Mouse (Mus musculus) thymus, postnatal 25 days (tissue): Measurements from ENCODE around the gene Tesk2.
A peak's percentile ranks its signal among the peaks of the same experiment; 100 is the strongest.
"Not testable (repeated sequence)": the region's sequence is repeated elsewhere in the genome, so short reads cannot be mapped to it uniquely, and the experiment has no call there.

Source experiments
- DNase-seq: peaks from one replicate; pipeline ENCODE4 v3.0.0; 2022

Gene Tesk2

DNA sequence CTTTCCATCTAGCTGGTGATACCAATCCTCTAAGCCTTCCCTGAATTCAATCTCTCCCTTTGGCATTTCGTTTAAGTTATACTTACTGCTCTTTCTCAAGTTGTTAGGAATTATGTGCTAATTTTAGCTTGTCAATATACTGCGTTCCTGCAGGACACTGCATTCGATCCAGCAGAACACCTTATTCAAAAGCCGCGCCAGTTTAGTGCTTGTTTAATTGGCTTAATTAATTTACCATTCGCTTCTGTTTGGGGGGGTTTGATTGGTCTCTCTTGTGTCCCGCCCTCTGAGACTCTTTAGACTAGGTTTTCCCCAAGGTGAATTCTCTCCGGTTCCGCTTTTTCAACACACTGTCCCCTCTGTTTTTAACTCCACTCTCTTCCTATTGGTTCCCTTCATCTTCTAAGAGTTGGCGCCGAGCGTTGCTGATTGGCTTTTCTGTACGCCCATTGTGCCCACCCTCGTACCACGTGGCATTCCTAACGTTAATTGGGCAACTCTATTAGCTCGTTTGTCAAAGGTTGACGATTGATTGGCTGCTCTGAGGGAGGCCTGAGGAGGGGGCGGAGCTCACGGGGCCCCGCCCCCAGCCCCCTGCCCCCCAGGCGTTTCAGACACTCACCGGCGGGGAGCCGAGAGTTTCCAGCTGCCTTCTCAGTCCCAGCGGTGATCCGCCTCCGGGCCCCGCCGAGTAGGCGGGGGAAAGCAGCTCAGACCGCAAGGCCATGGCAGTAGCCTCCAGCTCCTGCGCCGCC lies at the start of gene Tesk2:
Gene Tesk2 (plus strand): TSS at position 606 of the 755 bp plus-strand sequence.
- peak; percentile 88 for DNase-seq

DNA sequence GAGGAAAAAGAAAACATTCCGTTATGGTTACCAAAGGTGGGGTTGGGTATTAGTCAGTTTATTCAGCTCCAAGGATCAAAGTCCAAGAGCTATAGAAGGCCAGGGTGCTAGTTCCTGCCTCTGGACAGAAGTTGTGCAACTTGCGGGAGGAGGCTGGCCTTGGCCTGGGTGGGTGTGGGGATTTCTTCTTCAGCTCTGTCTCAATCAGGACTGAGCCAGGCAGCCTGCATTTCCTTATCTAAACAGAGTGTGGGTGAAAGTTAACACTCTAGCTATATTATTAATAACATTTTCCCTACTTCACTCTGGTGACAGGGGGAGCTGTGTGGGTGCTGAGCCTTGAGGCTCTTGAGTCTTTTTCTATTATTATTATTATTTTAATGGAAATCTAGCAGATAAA lies 48.0 kb upstream of the Tesk2 start:
- DNase-seq = no peak

DNA sequence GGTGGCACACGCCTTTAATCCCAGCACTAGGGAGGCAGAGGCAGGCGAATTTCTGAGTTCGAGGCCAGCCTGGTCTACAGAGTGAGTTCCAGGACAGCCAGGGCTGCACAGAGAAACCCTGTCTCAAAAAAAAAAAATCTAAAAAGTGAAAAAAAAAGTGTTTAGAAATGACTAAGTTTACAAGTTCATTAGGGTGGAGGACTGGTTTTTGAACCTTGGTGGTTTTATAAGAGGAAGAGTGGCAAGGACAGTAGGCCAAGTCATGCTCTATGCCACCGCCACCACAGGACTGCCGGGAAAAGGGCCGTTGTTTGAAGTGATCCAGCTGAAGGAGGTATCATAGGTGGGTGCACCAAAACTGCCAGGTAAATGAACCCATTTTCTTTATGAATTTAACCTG lies 46.0 kb upstream of the Tesk2 start:
- not testable (repeated sequence) for DNase-seq

DNA sequence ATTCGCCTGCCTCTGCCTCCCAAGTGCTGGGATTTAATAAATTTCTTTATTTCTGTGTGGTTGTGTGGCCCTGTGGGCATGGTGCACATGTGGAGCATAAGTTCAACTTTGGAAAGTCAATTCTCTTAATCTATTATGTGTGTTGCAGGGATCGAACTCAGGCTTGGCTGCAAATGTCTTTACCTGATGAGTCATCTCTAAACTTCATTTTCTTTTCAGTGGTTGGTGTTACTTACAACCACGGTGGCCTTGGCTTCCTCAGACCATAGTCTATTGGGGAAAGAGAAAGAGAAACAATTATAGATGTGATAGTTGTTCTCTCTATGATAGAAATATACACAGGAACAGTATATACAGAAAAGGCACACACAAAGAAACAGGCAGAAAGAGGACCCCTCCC lies 44.7 kb upstream of the Tesk2 start:
- no peak for DNase-seq

DNA sequence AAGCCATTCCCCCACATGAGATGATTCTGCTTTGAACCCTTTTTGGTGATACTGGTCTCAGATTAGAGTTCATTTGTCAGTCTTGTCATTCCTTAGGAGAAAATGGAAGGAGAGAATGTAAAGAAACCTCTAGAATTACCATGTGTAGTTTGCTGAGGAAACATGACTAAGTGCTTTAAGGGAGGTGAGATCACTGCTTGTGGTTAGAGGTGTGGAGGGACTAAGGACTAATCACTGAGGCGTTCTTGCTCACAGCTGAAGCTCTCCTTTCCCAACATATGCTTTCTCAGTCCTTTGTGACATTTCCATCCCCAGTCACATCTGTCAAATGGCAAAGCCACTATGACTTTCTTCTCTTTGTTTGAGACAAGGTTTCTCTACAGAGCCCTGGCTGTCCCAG lies 42.9 kb upstream of the Tesk2 start:
- no peak for DNase-seq

DNA sequence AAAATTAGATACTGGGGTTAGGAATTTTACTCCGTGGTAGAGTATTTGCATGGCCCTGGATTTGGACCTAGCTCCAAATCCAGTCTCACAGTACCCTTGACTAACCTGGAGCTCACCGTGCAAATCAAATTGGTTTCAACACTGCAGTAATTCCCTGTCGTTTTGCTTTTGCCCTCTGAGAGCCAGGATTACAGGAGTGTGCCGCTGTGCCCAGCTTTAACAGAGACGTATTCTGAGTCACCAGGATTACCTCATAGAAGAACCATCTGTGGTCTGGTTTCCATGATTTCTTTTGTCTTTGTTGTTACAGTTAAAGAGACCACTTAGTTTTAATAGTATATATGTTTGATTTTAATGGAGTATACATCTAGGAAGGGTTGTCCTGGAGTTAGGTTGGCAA lies 41.6 kb upstream of the Tesk2 start:
- DNase-seq = no peak

DNA sequence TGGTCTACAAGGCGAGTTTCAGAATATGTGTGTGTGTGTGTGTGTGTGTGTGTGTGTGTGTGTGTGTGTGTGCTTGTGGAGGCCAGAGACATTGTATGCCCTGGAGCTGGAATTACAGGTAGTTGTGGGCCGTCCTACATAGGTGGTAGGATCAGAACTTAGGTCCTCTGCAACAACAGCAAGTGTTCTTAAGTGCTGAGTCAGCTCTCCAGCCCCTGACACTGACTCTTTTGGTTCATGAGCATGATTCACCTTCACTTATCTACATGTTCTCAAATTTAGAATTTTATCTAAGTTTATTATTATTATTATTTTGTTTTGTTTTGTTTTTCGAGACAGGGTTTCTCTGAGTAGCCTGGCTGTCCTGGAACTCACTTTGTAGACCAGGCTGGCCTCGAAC lies 40.2 kb upstream of the Tesk2 start:
- not testable (repeated sequence) for DNase-seq

DNA sequence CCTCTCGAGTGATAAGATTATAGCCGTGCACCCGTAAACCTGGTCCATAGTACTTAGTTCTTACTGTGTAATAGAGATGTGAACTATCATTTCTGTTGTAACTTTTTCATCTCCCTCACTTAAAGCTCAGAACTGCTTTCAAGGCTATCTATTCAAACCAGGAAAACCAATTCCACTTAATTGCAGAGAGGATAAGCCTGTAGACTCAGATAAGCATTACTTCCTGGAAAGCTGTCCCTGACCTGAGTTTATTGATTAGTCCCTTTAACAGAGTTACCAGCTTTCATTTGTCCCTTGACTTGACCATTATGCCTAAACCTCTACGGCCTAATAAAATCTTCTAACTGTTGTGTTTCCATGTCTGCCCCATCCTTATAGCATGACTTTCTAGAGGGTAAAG lies 36.8 kb upstream of the Tesk2 start:
- no peak for DNase-seq

DNA sequence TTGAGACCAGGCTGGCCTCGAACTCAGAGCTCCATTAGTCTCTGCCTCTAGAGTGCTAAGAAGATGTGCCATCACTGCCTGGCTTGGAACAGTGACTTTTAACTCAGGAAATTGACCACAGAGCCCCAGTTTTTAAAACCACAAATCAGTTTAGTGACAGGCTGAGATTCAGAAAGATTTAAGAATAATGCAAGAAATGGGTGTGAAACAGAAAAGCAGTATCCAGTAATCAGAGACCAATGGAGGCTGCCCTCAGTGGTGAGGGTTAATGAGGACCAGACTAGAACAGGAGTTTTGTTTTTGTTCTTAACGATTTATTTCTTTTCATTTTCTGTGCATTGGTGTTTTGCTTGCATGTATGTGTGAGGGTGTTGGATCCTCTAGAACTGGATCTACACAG lies 36.1 kb upstream of the Tesk2 start:
- no peak for DNase-seq

DNA sequence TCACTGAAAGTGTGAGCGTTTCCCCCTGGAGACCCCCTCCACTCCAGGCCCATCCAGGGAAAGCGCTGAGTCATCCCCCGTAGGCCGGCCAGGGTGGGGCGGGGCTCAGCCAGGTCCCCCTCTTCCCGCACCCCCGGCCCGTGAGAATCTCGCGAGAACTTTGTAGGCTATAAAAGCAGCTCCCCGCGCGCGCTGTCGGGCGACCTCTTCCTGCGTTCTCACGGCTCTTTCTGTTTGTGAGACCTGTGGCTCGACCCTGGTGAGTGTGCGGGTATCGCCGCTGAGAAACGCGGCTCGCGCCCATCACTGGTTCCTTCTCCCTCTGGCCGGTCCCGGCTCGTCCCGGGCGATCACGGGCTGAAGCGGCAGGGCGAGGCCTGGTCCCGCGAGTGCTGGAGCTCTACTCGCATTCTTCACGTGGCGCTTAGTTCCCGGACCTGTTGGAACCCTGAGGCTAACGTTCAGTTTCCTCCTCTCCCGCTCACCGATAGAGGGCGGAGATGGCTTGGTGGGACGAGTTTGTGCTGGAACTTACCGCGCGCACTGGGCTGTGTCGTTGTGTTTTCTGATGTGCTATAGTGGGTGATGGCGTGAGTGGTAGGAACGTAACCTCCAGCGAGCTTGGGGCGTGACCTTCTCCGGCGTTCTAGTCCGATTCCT lies 35.2 kb upstream of the Tesk2 start, which contains the start of gene Prdx1:
Gene Prdx1 (plus strand): TSS at position 143 of the 660 bp plus-strand sequence.
- peak; percentile 98 for DNase-seq

DNA sequence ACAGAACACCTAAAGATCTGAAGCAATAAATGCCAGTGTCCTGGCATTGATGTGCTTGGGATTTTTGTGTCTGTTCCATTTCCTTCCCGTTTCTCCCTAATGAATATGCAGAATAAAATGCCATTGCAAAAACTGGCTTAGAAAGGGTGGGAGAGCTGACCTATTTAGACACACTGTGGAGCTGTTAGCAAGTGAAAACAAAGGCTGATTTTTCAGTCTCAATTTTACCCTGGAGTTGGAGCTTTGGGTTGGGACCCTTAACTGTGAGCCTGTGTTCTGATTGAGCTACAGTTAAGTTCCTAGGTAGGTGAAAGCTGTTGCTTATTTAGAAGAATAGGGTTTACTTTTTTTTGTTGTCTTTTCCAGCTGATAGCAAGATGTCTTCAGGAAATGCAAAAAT lies 33.7 kb upstream of the Tesk2 start:
- no peak for DNase-seq

DNA sequence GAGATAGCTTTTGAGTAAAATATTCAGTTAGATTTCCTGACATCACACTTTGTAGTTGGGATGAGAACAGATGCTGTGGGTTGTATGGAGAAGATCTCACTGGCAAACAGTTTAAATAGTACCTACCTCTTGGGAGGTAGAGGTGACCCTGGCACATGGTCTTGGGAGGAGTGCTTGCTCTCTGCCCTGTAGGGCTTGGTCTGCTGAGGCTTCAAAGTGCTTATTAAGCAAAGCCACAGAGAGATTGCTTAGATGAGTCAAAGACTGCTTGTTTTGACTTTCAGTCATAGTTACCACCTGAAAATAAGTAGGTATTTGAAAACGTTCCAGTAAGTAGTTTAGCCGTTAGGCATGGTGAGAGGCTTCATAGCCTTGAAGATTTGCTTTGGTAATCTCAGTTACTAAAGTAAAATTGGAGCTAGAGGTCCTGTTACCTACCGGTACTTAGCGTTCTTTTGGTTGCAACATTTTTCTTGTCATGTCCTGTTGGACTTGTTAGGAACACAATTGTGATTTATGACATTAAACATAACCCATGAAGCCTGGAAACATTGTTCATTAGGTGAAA lies 31.4 kb upstream of the Tesk2 start:
- DNase-seq = no peak

DNA sequence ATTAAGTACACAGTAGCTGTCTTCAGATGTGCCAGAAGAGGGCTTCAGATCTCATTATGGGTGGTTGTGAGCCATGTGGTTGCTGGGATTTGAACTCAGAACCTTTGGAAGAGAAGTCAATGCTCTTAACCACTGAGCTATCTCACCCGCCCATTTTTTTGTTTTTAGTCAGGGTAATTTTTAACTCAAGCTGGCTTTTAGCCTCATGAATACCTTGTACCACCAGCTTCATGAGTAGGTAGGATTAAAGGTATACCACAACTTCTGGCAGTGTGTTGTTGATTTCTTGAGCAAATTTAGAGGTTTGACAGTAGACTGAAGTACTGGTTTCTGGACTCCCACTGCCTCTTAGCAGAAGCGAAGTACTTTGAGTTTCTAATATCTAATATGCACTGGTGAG lies 28.6 kb upstream of the Tesk2 start:
- no peak for DNase-seq

DNA sequence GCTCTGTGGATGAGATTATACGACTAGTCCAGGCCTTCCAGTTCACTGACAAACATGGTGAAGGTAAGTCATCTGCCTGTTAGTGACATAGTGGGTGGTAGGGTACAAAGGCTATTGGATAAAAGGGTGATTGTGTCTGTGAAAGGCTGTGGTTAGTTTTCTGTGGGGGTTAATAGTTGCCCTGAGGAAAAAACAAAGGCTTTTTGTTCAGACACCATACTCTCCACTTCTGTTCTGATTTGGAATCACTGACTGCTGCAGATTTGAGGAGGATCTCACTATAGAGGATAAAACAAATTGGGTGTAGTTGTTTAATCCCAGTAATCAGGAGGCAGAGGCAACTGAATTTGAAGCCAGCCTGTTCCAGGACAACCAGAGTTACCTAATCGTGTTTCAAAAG lies 27.0 kb upstream of the Tesk2 start:
- DNase-seq = no peak

DNA sequence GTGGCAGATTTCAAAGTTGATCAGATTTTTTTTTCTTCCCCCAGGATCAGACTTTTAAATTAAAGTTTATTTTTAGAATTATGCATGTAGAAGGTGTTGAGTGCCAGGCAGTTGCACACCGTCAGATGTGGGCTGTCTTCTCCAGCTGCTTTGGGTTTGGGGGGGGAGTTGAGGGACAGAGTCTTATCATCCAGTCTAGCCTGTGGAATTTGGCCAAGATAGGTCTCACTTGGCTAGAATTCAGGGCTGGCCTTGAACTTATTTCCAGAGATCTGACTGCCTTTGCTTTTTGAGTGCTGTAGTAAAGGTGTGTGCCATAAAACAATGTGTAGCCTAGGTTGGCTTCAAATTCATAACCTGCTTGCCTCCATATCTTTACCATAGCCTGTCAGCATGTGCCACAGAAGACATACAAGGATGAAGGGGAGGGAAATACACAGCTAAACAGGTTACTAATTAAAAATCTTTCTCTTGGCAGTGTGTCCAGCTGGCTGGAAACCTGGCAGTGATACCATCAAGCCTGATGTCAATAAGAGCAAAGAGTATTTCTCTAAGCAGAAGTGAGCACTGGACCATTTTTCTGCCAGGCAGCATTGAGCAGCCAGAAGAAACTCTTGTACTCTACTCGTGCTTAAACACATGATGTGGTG lies 21.9 kb upstream of the Tesk2 start:
- DNase-seq = no peak

DNA sequence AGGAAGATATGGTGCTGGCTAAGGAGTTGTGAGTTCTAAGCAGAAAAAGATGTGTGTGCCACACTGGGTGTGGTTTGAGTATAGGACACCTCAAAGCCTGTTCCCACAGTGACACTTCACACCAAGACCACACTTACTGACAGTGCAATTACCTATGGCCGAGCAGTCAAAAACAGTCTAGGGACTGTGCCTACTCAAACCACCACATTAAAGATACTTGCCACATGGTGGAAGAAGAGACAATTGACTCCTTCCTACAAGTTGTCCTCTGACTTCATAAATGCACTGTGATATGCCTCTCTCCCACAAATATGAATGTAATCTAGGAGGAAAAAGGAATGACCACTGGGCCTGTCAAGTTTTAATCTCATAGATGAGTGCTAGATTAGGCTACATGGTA lies 19.8 kb upstream of the Tesk2 start:
- DNase-seq = no peak

DNA sequence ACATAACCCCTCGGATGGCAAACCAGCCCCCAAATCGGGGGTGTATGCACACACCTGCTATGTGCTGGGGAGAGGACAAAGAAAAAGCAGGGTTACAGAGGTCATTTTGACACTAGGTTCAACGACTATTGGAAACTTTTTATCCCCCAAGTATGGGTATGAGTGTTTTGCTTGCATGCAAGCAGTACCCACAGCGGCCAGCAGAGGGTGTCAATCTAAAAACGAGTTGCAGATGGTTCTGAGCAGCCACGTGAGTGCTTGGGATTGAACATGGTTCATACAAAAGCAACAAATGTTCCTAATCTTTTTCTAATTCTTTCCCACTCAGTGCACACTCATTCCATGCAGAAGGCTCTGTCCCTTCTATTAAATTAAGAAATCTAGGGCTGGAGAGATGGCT lies 16.9 kb upstream of the Tesk2 start:
- peak; percentile 82 for DNase-seq

DNA sequence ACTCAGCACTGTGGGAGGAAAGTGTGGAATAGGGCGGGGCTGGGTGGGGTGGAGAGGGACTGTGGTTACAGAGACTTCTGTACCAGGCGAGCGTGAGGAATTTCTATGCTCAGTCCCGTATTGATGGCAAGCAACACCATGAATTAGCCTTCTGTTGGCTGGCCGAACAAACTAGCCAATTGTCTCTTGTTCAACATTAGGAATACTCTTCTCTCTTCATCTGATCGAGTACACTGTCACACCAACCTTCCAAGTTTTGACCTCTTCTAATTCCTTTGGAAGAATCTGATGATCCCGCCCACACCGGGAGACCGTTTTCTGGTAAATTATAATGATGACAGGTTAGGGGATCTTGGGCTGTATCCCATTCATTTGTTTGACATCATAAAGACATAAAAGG lies 13.1 kb upstream of the Tesk2 start:
- no peak for DNase-seq

DNA sequence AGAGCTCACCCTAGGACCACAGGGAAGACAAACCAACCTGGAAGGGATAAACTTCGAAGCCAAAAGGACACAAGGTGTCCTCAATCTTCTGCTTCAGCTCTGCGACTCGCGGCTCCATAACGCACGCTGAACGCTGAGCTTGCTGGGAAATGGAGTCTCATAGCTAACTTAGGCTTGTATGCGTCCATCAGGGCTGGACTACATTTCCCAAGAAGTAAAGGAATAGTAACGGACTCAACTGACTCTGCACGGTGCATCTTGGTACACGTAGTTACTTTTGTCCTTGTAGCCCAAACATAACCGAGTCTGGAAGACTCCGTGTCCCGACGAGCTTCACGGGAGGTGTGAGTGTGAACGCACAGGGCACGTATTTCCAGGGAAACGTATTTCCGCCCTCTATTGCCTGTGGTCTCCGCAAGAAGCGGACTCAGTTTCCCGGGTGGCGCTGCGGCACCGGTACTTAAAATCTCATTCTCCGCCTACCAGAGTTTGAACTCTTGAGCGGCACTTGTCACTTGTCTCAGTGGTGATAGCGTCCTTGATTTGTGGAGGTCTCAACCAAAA lies 12.5 kb upstream of the Tesk2 start, which contains the start of the genes Mmachc and Ccdc163:
Gene Mmachc (minus strand): TSS at position 206 of the 564 bp plus-strand sequence.
Gene Ccdc163 (plus strand): TSS at position 309 of the 564 bp plus-strand sequence.
- DNase-seq = peak; percentile 87

DNA sequence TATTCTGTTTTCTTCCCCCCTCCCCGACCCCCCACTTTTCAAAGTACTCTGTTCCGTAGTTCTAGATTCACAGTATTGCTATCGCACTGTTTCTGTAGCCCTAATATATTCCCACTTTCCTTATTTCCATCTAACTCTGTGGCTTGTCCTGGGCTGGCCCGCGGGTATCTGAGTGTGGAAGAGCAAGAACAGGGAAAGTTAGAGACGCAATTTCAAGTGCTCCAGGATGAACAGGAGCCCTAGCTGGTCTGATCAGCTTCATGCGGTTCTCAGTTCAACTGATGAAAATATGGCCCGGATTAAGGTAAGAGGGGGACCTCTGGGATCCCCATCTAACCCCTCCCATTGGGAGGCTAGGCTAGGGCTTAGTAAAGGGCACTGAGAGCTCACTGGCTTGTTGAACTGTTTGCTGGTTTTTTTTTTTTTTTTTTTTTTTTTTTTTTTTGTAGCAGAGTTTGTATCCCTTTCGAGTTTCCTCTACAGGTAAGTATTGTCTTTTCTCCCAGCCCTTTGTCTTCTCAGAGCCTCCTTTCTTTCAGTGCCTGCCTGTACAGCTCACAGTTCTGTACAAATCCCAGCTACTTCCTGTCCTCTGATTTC lies 11.9 kb upstream of the Tesk2 start:
- no peak for DNase-seq

DNA sequence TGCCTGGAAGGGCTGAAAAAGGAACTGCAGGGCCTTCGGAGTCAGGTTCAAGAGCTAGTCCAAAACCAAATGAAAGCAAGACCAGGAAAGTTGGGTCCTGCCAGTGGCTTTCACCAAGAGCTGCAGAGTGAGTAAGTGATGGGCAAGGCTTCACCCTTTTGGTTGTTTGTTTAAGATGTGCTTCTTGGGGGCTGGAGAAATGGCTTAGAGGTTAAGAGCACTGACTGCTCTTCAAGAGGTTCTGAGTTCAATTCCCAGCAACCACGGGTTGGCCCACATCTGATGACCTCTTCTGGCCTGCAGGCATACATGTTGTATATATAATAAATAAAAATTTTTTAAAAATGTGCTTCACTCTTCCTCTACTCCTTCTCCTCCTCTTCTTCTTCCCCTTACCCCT lies 10.6 kb upstream of the Tesk2 start:
- no peak for DNase-seq

DNA sequence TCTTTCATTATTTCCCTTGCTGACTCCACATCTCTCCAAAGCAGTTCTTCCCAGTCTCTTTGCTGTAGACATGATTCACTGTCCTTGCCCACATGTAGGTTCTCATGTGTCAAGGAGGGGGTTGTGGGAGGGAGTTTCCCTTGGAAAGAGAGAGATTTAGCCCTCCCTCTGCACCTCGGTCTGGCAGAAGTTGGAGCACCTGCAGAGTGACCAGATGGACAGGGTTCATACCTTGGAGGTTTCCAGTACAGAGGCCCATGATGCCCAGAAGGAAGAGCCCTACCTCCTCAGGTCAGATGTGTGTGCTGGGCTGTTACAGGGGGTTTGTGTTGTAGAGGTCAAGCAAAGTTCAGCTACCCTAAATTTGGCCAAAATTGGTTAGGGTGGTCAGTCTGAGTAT lies 8.2 kb upstream of the Tesk2 start:
- DNase-seq = no peak

DNA sequence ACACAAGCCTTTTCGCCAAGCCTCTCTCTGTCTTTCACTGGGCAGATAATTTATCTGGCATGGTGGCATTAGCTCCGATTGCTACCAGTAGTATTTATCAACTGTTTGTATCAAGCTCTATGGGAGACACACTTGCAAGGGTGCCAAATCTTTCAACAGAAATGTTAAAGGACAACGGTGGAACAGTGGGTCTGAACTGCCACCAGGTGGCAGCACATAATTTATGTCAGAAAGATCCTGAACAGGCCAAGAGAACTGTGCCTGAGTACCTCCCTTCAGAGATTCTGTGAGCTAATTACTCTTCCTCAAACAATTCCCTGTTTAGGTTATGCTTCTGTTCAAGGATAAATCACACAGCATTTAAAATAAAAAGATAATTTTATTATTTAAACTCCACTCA lies 1.4 kb upstream of the Tesk2 start:
- DNase-seq = peak; percentile 62
